7 mouse cellular contexts compared by ENCODE assay signal in genomic region chr13:21166936-21167909, GRCm38 (mm10). TPM values are rescaled to one million over a fixed set of nuclear protein-coding genes. Genes with fewer than 3 reads are reported as not detected.
DNase-seq lines count a peak whose midpoint lies in the region; ATAC-seq lines count a peak whose summit lies in the region.

No protein-coding gene starts in this region.

- H3K9ac ChIP-seq in hindbrain, embryonic 12.5 days, result peak overlapping the region; percentile 49

- no peak overlapping the region; the same call in 1 of the 2 replicates for H3K27ac ChIP-seq in hindbrain, embryonic 12.5 days

- peak; percentile 83 for DNase-seq in T-cell, adult 2 months (ENCODE audit: low spot score)
- DNase-seq in cerebellum, postnatal 10 days, result peak; percentile 85 to 86
- DNase-seq in frontal cortex, postnatal 14 days (ENCODE audit: low spot score in 2 of 2), result peak; percentile 53 to 82
- DNase-seq in layer of hippocampus, postnatal 36 days, result peak; percentile 72 to 81
- peak; percentile 64 to 83 for DNase-seq in lung, postnatal 4 days
- peak; percentile 86 to 89 for DNase-seq in right cerebral cortex, postnatal 10 days (ENCODE audit: low spot score in 2 of 2)

- H3K9me3 ChIP-seq in hindbrain, embryonic 12.5 days (replicated peaks), result no peaks in the 10 kb centered on the region

- peaks cover 7% of the 10 kb centered on the region for H3K4me1 ChIP-seq in hindbrain, embryonic 12.5 days

- H3K4me2 ChIP-seq in hindbrain, embryonic 12.5 days (replicated peaks), result peak overlapping the region; percentile 86

- ATAC-seq in hindbrain, embryonic 12.5 days (ENCODE audit: low FRiP score), result peak; percentile 49

- no peaks in the 10 kb centered on the region for H3K36me3 ChIP-seq in hindbrain, embryonic 12.5 days

- no peaks in the 10 kb centered on the region; the same call in 1 of the 2 replicates for H3K27me3 ChIP-seq in hindbrain, embryonic 12.5 days

- WGBS in hindbrain, embryonic 12.5 days, result 2% methylated on average over 27 of the region's 27 CpGs

- peak overlapping the region; percentile 52 for H3K4me3 ChIP-seq in hindbrain, embryonic 12.5 days

RNA-seq across cellular contexts. Expression of gene Trim27, which starts 12.0 kb away (rescaled TPM):
- 127 and 130 TPM in 2 replicates for polyA plus RNA-seq in hindbrain, embryonic 12.5 days (2016; fragmentation: Nextera tagmentation; extraction: Ambion mirVana)
- 10 to 100 TPM; 37.3 to 41.1 TPM for total RNA-seq in layer of hippocampus, postnatal 36 days (2021)

RNA-seq across cellular contexts. Expression of gene Olfr1368, which starts 21.6 kb away (rescaled TPM):
- not detected in 2 replicates for polyA plus RNA-seq in hindbrain, embryonic 12.5 days (2016; fragmentation: Nextera tagmentation; extraction: Ambion mirVana)
- total RNA-seq in layer of hippocampus, postnatal 36 days (2021), result not detected

RNA-seq across cellular contexts. Expression of gene Olfr263, which starts 37.8 kb away (rescaled TPM):
- polyA plus RNA-seq in hindbrain, embryonic 12.5 days (2016; fragmentation: Nextera tagmentation; extraction: Ambion mirVana), result not detected in 2 replicates
- not detected for total RNA-seq in layer of hippocampus, postnatal 36 days (2021)

RNA-seq across cellular contexts. Expression of gene Olfr1369-ps1, which starts 55.9 kb away (rescaled TPM):
- 0.05 TPM in 1 of 2 replicates, not detected in the other for polyA plus RNA-seq in hindbrain, embryonic 12.5 days (2016; fragmentation: Nextera tagmentation; extraction: Ambion mirVana)
- total RNA-seq in layer of hippocampus, postnatal 36 days (2021), result not detected
